Mouse (Mus musculus): ENCODE data around the gene Fastkd3.
"Not testable (repeated sequence)": the region's sequence is repeated elsewhere in the genome, so short reads cannot be mapped to it uniquely, and the experiment has no call there.

The Fastkd3 gene

DNA sequence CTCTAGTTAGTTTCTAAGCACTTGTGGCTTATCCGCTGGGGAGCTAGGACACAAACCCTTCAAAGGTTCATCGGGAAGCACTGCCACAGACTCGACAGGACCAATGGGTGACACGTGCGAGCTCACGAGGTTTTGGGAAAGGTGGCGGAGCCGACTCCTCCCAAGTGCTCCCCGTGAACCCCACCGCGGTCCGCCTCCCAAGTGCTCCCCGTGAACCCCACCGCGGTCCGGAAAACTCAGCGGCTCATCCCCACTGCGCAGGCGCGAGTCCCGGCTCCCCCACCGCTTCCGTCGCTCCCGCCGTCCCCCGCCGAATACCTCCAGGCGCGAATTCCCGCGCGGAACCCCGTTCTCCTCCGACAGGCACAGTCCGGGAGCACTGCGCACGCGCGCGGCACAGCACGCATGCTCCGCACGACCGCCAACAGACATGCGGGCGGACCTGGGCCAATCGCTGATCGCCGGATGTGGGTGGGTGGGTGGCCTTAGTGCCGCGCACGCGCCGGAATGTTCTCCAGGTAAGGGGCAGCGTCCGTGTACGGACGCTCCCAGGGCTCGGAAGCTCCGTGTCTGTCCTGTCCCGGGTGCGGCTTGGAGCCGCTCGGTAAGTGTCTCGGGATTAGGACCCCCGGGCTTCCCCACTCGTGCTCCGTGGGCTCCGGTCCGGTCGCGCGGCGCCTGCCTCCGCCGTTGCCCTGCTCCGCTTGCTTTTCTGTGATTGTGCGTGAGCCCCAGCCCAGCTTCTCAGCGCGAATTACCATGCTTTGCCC lies at the start of gene Fastkd3, which contains the start of gene Mtrr:
Gene Fastkd3, plus strand, starts transcription at position 488 of the 770 bp plus-strand sequence.
Gene Mtrr, minus strand, starts transcription at position 403 of the 770 bp plus-strand sequence.
- DNase-seq: peak; percentile 95

DNA sequence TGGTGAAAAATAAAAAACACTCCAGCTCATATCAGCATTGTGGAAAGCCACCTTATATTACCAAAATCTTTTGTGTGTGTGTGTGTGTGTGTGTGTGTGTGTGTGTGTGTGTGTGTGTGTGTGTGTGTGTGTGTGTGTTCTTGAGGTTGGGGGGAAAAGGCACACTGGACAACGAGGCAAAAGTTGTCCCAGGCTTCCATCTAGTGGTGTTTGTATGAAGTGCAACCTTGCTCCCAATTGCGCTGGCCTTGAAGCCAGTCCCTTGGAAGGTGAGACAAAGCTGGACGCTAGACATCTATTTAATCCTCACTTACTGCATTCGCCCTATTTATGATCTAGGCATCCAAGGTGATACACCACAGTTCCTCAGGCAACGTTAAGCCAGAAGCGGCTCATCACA lies 28.6 kb upstream of the Fastkd3 start:
- not testable (repeated sequence) for DNase-seq

DNA sequence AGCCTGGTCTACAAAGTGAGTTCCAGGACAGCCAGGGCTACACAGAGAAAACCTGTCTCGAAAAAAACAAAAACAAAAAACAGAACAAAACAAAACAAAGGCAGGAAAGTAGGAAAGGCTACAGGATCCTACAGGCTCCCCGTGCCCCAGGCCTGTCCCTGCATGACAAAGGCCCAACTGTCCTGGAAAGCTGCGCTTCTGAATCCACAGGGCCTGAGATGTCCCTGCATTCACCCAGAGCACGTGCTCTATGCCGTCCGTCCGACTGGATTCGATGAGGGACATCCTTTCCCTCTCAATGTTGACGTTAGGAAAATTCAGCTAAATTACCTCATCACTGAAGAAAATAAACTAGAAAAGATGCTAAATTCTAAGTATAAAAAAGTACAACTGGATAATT lies 13.9 kb upstream of the Fastkd3 start:
- DNase-seq: no peak

DNA sequence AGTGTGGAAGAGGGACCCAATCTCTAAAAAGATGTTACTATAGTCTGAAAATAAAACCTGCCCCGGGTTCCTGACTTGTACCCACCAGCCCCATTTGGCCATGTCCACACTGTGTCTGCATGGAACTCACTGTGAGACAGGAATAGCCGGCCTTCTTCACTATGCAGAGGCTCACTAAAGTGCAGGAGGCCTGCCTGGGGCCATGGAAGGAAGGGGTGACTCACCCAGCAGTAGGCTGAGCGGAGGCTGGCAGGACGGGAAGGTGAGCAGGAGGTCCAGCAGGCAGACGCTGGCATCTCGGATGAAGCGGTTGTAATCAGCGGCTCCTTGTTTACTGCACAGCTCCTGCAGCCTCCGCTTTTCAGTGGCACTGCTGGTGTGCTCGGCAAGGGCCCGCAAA lies 13.5 kb upstream of the Fastkd3 start:
- no peak for DNase-seq

DNA sequence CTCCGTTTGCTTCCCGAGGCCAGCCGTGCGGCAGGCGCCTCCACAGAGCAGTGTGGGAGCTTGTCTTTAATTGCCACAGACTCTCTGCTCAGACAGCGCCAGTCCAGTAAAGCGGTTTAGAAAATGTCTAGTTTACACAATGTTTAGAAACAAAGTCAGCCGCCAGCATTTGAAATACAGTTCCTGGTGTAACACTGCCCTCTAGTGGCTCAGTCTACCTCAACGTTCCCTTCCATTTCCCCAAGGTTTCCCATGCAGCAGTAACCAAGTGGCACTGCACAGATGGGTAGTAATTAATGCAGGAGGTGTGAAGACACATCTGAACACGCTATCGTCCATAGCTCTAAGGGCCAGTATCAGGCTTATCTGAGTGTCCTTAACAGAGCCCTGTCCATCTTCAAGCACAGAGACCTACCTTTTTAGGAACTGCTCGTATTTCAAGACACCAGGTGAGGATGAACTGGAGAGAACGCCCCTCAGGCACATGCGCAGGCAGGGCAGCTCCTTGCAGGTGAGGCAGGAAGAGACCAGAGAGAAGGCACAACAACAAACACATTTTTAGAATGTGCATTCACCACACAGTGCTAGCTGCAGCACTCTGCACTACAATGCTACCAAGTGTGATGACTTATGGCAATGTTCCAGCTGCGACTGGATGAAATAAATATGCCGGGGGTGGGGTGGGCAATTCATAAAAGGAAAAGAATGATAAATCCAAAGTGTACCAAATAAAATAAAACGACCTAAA lies 12.3 kb upstream of the Fastkd3 start:
- peak; percentile 37 for DNase-seq

GRCm38 (mm10) chr13:68572247-68572646 lies 9.8 kb upstream of the Fastkd3 start:
- no peak for DNase-seq

GRCm38 (mm10) chr13:68572966-68573913 lies 8.8 kb upstream of the Fastkd3 start:
- no peak for DNase-seq

DNA sequence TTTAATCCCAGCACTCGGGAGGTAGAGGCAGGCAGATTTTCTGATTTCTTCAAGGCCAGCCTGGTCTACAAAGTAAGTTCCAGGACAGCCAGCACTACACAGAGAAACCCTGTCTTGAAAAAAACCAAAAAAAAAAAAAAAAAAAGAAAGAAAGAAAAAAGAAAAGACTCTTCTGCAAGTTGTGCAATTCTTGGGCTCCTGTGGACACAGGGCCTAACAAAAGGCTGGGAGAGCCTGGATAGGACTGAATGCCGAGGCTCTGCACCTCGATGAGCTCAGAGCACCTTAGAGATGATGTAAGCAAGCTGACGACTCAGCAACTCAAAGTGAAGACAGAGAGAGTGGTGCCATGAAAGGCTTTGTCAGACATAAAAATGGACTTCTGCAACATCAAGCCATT lies 7.6 kb upstream of the Fastkd3 start:
- no peak for DNase-seq

DNA sequence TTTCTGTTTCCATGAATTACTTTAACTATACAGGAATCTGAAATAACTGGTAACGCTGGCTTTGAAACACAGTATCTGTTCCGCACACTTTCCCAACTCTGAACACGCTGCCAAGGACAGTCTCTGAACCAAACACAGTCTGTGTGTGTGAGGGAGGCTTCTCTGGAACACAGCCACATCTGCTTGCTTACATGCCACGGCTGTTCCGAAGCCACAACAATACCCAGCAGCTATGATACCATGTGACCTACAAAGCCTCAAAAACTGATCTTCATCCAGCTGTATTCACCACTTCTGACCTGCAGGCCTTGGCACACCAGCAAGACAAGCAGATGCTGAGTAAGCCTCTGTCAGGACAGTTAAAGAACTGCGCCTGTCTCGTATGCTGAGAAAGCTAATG lies 4.1 kb upstream of the Fastkd3 start:
- DNase-seq: no peak

DNA sequence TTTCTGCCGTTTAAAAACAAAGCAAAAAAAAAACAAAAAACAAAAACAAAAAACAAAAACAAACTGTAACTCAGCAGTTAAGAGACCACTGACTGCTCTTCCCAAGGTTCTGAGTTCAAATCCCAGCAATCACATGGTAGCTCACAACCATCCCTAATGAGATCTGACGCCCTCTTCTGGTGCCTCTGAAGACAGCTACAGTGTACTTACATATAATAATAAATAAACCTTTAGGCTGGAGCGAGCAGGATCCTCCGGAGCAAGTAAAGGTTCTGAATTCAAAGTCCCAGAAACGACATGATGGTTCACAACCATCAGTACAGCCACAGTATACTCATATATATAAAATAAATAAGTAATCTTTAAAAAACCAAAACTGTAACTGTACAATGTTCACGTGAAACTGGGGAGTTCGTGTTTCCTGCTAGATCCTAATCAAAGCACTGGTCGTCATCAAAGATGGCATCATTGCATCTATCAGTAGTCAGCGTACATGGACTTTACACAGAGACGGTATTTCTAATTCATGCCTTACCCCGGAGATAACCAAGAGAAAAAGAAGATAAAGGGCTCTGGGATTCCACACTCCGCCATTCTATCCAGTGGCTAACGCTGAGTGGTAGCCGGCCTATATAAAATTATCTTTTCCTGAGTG lies 821 bp upstream of the Fastkd3 start:
- no peak for DNase-seq

GRCm38 (mm10) chr13:68582517-68582780 lies 415 bp downstream of the Fastkd3 start:
- no peak for DNase-seq

GRCm38 (mm10) chr13:68583961-68584360 lies 1.9 kb downstream of the Fastkd3 start:
- no peak for DNase-seq

DNA sequence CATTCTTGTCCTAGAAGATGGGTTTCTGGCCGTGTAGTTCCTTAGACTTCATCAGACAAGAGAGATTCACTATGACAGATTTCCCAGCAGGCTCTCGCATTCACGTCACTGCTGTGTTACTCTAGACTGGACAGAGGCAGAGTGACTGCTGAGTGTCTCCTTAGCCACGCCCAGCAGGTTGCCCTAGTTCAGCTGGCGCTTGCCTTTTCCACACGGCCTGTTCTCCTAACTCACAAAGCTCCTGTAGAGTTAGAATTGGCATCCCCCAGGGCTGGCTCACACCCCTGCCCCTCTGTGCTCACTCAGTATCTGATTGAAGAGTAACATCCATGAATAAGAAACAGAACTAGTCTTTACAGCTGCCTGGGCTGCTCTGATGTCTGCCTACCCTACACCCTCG lies 3.4 kb downstream of the Fastkd3 start:
- DNase-seq: no peak

GRCm38 (mm10) chr13:68588352-68588751 lies 6.3 kb downstream of the Fastkd3 start:
- DNase-seq: no peak

- no peak for DNase-seq
Measured at GRCm38 (mm10) chr13:68593797-68594196, 11.8 kb downstream of the Fastkd3 start.

- DNase-seq: no peak
Measured at GRCm38 (mm10) chr13:68597199-68597598, 15.2 kb downstream of the Fastkd3 start, which contains the start of gene 1700001L19Rik. 1700001L19Rik (plus strand) TSS chr13:68597421.

DNA sequence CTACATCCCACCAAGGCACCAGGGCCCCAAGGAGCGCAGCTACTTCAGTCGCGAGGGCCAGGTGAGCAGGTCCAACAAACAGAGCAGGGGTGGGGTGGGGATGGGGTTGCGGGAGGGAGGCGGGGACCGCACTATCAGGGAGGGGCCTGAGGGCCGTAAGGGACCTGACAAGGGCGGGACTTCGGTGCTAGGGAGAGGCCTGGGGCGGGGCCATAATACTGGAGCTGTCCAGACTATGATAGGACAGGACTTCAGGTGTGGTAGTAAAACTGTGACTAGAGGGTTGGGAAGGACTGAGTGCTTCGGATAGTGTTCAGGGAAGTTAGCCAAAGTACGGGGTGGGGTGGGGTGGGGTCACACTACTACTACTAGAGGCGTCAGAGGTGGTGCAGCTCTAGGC lies 15.6 kb downstream of the Fastkd3 start:
- no peak for DNase-seq

DNA sequence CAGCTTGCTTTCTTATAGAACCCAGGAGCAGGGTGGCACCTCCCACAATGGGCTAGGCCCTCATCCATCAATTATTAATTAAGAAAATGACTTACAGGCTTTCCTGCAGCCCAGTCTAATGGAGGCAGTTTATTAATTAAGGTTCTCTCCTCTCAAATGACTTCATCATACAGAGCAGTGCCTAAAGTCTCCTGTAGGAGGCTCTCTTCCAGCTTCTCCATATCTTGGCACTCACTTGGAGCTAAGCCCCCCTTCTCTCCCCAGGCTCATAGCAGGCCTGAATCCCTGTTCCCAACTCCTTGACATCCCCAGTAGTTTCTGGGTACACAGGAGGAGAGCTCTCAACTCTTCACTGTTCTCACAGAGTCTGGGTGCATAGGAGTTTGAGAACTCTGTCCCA lies 16.9 kb downstream of the Fastkd3 start:
- DNase-seq: no peak

DNA sequence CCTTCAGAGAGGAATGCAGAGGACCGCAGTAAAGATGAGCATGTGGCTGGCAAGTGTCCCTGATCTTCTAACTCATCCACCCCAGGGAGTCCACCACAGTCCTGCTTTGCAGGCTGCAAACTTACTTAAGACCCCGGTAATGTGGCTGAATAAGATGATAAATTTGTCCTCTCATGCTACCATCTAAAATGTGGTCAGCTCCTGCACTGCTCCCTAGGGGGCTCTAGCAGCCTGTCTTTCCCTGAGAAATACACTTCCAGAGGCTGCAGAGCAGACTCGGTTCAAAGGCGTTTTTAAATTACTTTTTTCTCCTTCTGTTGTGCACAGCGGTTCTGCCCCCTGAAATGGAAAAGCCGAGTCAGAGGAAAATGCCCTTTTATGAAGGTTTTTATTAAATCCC lies 19.1 kb downstream of the Fastkd3 start:
- no peak for DNase-seq

DNA sequence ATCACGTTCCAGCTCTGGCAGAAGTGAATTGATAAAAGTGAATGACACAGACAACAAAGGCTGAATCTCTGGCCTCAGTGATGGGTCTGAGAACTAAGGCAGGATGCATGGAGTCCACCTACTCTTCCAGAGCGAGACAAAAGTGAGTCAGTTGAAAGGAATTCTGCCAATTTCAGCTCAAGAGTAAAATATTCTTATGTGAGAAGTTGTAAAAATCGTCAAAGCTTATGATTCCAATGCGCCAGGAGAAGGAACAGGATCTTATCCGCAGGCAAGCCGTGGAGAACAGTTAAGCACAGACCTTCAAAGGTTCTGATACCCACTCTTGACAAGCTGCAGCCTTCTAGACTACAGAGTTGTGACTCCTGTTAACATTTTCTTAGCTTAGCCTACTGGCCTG lies 21.1 kb downstream of the Fastkd3 start:
- no peak for DNase-seq

- DNase-seq: no peak
Measured at GRCm38 (mm10) chr13:68605689-68606126, 23.7 kb downstream of the Fastkd3 start.

GRCm38 (mm10) chr13:68607652-68608405 lies 25.8 kb downstream of the Fastkd3 start:
- no peak for DNase-seq

Data from thymus, postnatal 25 days (tissue).